Mouse (Mus musculus): Measurements from ENCODE around the gene Aldh3a1. TPM values are rescaled to one million over a fixed set of nuclear protein-coding genes. Genes with fewer than 3 reads are reported as not detected.

Aldh3a1 gene
- polyA plus RNA-seq, 1 experiment from 2014 or later, result 0.17 TPM

- H3K4me1 ChIP-seq (replicated peaks), result no peaks in the 10 kb centered on the region
- no peak overlapping the region for H3K4me3 ChIP-seq
- no peak overlapping the region for H3K9ac ChIP-seq
- H3K9me3 ChIP-seq, result no peaks in the 10 kb centered on the region
- no peaks in the 10 kb centered on the region for H3K36me3 ChIP-seq
- H3K27ac ChIP-seq (replicated peaks), result no peak overlapping the region
- no peak for ATAC-seq (ENCODE audit: low FRiP score, low read depth)
- no peak overlapping the region for H3K4me2 ChIP-seq
- no peaks in the 10 kb centered on the region for H3K27me3 ChIP-seq
- WGBS, result 76% methylated on average over 4 of the region's 4 CpGs
These were observed 7.5 kb upstream of the Aldh3a1 start for GRCm38 (mm10) chr11:61199620-61200362.

- no peaks in the 10 kb centered on the region for H3K9me3 ChIP-seq
- no peak overlapping the region for H3K9ac ChIP-seq
- no peak overlapping the region for H3K4me3 ChIP-seq
- no peaks in the 10 kb centered on the region for H3K4me1 ChIP-seq (replicated peaks)
- H3K4me2 ChIP-seq, result no peak overlapping the region
- no peak overlapping the region for H3K27ac ChIP-seq (replicated peaks)
- H3K36me3 ChIP-seq, result no peaks in the 10 kb centered on the region
- WGBS, result 56% methylated on average over 6 of the region's 6 CpGs
- no peaks in the 10 kb centered on the region for H3K27me3 ChIP-seq
- no peak for ATAC-seq (ENCODE audit: low FRiP score, low read depth)
These were observed 5.2 kb upstream of the Aldh3a1 start for GRCm38 (mm10) chr11:61202186-61202585.

- no peak for ATAC-seq (ENCODE audit: low FRiP score, low read depth)
- no peaks in the 10 kb centered on the region for H3K9me3 ChIP-seq
- H3K36me3 ChIP-seq, result no peaks in the 10 kb centered on the region
- H3K4me1 ChIP-seq (replicated peaks), result 0 out of 2 replicates have a peak, but pooled peaks cover 5% of the 10 kb centered on the region
- H3K9ac ChIP-seq, result no peak overlapping the region
- H3K27me3 ChIP-seq, result no peaks in the 10 kb centered on the region
- WGBS, result 78% methylated on average over 2 of the region's 2 CpGs
- no peak overlapping the region for H3K4me3 ChIP-seq
- no peak overlapping the region for H3K27ac ChIP-seq (replicated peaks)
- no peak overlapping the region for H3K4me2 ChIP-seq
These were observed 4.5 kb upstream of the Aldh3a1 start for GRCm38 (mm10) chr11:61202810-61203209.

- Histone ChIP-seq H3K4me2 (no peak overlapping the region), H3K27ac (replicated peaks) (no peak overlapping the region), H3K4me1 (replicated peaks) (0 out of 2 replicates have a peak, but pooled peaks cover 5% of the 10 kb centered on the region), H3K4me3 (no peak overlapping the region), H3K36me3 (no peaks in the 10 kb centered on the region), H3K9ac (no peak overlapping the region), H3K27me3 (no peaks in the 10 kb centered on the region), H3K9me3 (no peaks in the 10 kb centered on the region)
- WGBS, result 94% methylated on average over 10 of the region's 10 CpGs
- no peak for ATAC-seq (ENCODE audit: low FRiP score, low read depth)
These were observed 2.0 kb upstream of the Aldh3a1 start for GRCm38 (mm10) chr11:61205167-61205950.

GRCm38 (mm10) chr11:61206136-61206535, 1.2 kb upstream of the Aldh3a1 start:
- Histone ChIP-seq H3K9me3 (no peaks in the 10 kb centered on the region), H3K9ac (no peak overlapping the region), H3K36me3 (no peaks in the 10 kb centered on the region), H3K4me1 (replicated peaks) (0 out of 2 replicates have a peak, but pooled peaks cover 5% of the 10 kb centered on the region), H3K27ac (replicated peaks) (no peak overlapping the region), H3K4me3 (no peak overlapping the region), H3K4me2 (no peak overlapping the region), H3K27me3 (no peaks in the 10 kb centered on the region)
- ATAC-seq (ENCODE audit: low FRiP score, low read depth), result no peak
- 93% methylated on average over 3 of the region's 3 CpGs for WGBS

GRCm38 (mm10) chr11:61208316-61208715, 979 bp downstream of the Aldh3a1 start:
- Histone ChIP-seq H3K4me3 (no peak overlapping the region), H3K27me3 (peaks cover 3% of the 10 kb centered on the region; the same call in 1 of the 2 replicates), H3K4me2 (no peak overlapping the region), H3K27ac (replicated peaks) (no peak overlapping the region), H3K9ac (no peak overlapping the region), H3K4me1 (replicated peaks) (0 out of 2 replicates have a peak, but pooled peaks cover 5% of the 10 kb centered on the region), H3K9me3 (no peaks in the 10 kb centered on the region), H3K36me3 (no peaks in the 10 kb centered on the region)
- no peak for ATAC-seq (ENCODE audit: low FRiP score, low read depth)
- 86% methylated on average over 10 of the region's 10 CpGs for WGBS

GRCm38 (mm10) chr11:61212102-61212501, 4.8 kb downstream of the Aldh3a1 start:
- Histone ChIP-seq H3K9me3 (no peaks in the 10 kb centered on the region), H3K4me2 (no peak overlapping the region), H3K27ac (replicated peaks) (no peak overlapping the region), H3K4me3 (no peak overlapping the region), H3K27me3 (peaks cover 3% of the 10 kb centered on the region; the same call in 1 of the 2 replicates), H3K9ac (no peak overlapping the region), H3K36me3 (no peaks in the 10 kb centered on the region), H3K4me1 (replicated peaks) (0 out of 2 replicates have a peak, but pooled peaks cover 5% of the 10 kb centered on the region)
- WGBS, result 43% methylated on average over 20 of the region's 20 CpGs
- ATAC-seq (ENCODE audit: low FRiP score, low read depth), result no peak

GRCm38 (mm10) chr11:61215936-61216335, 8.6 kb downstream of the Aldh3a1 start:
- H3K4me1 ChIP-seq (replicated peaks), result no peaks in the 10 kb centered on the region
- no peak overlapping the region for H3K4me2 ChIP-seq
- no peak overlapping the region for H3K4me3 ChIP-seq
- ATAC-seq (ENCODE audit: low FRiP score, low read depth), result no peak
- H3K27ac ChIP-seq (replicated peaks), result no peak overlapping the region
- H3K36me3 ChIP-seq, result no peaks in the 10 kb centered on the region
- peaks cover 3% of the 10 kb centered on the region; the same call in 1 of the 2 replicates for H3K27me3 ChIP-seq
- H3K9ac ChIP-seq, result no peak overlapping the region
- no peaks in the 10 kb centered on the region for H3K9me3 ChIP-seq
- WGBS, result 85% methylated on average over 3 of the region's 3 CpGs

- Histone ChIP-seq H3K9me3 (no peaks in the 10 kb centered on the region), H3K27me3 (no peaks in the 10 kb centered on the region), H3K4me3 (no peak overlapping the region), H3K4me1 (replicated peaks) (no peaks in the 10 kb centered on the region), H3K4me2 (no peak overlapping the region), H3K27ac (replicated peaks) (no peak overlapping the region), H3K36me3 (no peaks in the 10 kb centered on the region), H3K9ac (no peak overlapping the region)
- no peak for ATAC-seq (ENCODE audit: low FRiP score, low read depth)
- 76% methylated on average over 9 of the region's 9 CpGs for WGBS
These were observed 13.0 kb downstream of the Aldh3a1 start for GRCm38 (mm10) chr11:61220156-61220881.

GRCm38 (mm10) chr11:61222007-61222406, 14.7 kb downstream of the Aldh3a1 start:
- Histone ChIP-seq H3K4me2 (no peak overlapping the region), H3K27me3 (no peaks in the 10 kb centered on the region), H3K9me3 (no peaks in the 10 kb centered on the region), H3K36me3 (no peaks in the 10 kb centered on the region), H3K9ac (no peak overlapping the region), H3K4me3 (no peak overlapping the region), H3K27ac (replicated peaks) (no peak overlapping the region), H3K4me1 (replicated peaks) (no peaks in the 10 kb centered on the region)
- WGBS, result 67% methylated on average over 1 of the region's 1 CpGs
- no peak for ATAC-seq (ENCODE audit: low FRiP score, low read depth)

GRCm38 (mm10) chr11:61222971-61223745, 15.8 kb downstream of the Aldh3a1 start:
- 93% methylated on average over 9 of the region's 9 CpGs for WGBS
- H3K9me3 ChIP-seq, result no peaks in the 10 kb centered on the region
- no peak overlapping the region for H3K9ac ChIP-seq
- no peak for ATAC-seq (ENCODE audit: low FRiP score, low read depth)
- H3K4me2 ChIP-seq, result no peak overlapping the region
- no peaks in the 10 kb centered on the region for H3K27me3 ChIP-seq
- no peak overlapping the region for H3K27ac ChIP-seq (replicated peaks)
- H3K4me1 ChIP-seq (replicated peaks), result no peaks in the 10 kb centered on the region
- H3K36me3 ChIP-seq, result no peaks in the 10 kb centered on the region
- H3K4me3 ChIP-seq, result no peak overlapping the region
